Mouse (Mus musculus) megakaryocyte-erythroid progenitor cell, adult 5-6 weeks (primary cell): Measurements from ENCODE around the gene Pi16. TPM values are rescaled to one million over a fixed set of nuclear protein-coding genes. Genes with fewer than 3 reads are reported as not detected.
A peak's percentile ranks its signal among the peaks of the same experiment; 100 is the strongest.

Experiments used
- ATAC-seq: replicated peaks from 2 replicates; pipeline ENCODE4 v1.8.0; 2016; ENCODE audit warnings: mild to moderate bottlenecking, inconsistent platforms; ENCODE audit not compliant: severe bottlenecking, poor library complexity, low FRiP score, low TSS enrichment
- total RNA-seq, 2 experiments: library from RNA; stranded (forward) in 1 of 2; stranded (reverse) in 1 of 2; fragments of 200-1000, 215-1000 nt in 1 of 2; fragments of >200 nt in 1 of 2; fragmentation: Nextera tagmentation in 1 of 2; gene quantifications; 2 replicates each; pipeline ENCODE4 v1.2.3; 2014 to 2017

The Pi16 gene
- total RNA-seq, 2 experiments from 2014 or later: not detected

GRCm38 (mm10) chr17:29302149-29302548 lies 15.3 kb upstream of the Pi16 start:
- no peak for ATAC-seq

DNA sequence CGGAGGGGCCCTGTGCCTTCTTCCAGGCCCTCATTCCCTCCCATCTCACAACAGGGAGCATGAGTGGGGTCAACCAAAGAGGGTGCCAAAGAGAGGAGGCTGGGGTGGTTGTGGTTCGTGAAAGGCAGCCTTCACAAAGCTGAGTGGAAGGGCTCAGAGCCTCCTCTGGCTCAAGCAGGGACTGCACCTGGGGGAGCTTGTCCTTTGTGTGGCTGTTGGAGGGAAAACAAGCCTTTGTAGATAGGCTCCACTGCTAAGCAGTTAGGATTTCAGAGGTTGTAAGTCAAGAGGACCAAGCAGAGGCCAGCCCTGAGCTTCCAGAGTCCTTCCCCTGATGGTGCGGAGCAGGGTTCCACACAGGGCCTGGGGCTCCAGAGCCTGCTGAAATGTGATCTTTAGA lies 14.4 kb upstream of the Pi16 start:
- peak; percentile 53; the same call in 1 of the 2 replicates for ATAC-seq

DNA sequence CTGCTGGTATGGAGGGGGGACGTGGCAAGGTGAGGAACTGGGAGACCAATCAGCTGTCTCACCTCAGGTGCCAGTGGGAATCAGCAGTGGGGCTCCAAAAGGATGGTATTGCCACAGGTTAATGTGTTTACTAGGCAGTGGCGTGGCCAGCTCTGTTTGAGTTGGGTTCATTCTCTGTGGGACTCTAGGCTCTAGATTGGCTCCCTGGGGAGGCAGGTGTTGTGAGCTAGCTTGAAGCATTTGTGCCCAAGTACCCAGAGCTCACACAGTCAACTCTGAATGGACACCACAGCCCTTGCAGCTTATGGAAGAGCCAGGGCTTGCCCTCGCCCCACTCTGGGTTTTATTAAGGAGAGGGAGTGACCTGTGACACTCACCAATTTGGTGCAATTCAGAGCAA lies 13.6 kb upstream of the Pi16 start:
- no peak for ATAC-seq

DNA sequence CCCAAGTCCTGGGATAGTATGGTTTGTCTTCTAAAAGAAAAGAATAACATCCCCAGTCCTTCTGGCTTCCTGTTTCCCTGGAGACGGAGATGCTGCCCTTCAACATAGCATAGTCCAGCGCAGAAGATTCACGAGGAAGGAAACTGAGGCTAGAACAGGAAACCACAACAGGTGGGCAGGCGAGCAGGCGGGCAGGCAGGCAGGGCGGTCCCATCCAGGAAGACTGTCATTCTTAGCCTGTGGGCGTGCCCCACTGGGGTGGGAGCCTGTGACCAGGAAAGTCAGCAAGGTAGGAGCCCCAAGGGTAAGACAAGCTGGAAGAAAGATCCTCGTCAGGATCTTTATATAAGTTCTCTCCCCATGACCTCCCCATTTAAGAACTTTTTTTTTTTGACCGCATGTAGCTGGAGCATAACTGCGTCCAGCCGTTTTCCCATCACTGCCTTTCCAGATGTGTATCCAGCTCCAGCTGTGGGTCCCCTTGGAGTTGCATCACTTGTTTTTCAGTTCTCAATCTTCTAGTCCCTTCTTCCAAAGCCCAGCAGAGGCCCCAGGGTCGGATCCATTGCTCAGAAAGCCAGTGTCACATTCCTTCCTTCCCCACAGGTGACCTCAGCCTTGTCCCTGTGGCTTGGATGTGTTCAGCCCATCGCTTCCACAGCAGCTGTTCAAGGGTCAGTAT lies 13.0 kb upstream of the Pi16 start:
- ATAC-seq: peak; percentile 34; the same call in 1 of the 2 replicates

DNA sequence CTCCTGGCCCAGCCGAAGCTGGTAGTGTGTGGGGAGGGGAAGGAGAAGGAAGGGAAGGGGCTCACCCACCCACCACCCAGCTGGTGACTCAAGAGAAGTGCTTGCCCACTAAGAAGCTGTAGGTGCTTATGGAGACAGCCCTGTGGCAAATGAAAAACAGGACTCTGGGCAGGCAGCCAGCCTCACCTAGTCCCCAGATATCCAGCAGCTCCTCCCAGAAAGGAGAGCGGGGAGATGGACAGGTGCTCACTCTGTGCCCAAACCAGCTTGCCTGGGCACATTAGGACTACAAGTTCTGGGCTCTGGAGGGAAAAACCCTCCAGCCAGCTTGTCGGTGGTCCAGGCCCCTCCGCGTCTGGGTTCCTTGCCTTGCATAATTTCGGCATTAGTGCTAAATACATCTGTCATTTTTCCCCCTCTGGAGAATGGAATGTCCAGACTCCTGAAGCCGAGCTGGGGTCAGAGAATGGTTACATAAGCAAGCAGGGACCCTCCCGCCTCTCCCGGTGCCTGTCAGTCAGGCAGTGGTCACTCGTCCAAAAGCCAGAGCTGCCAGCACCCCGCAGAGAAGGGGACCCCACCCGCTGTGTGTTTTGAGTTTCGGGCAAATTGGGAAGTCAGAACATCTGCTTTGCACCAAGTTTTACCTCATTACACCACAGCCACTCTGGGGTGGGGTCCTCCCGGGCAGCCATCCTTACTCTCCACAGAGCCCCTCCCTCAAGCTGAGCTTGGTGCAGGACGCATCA lies 12.2 kb upstream of the Pi16 start:
- ATAC-seq: no peak

- no peak for ATAC-seq
Measured at GRCm38 (mm10) chr17:29305871-29306270, 11.6 kb upstream of the Pi16 start.

- no peak for ATAC-seq
Measured at GRCm38 (mm10) chr17:29310056-29310623, 7.3 kb upstream of the Pi16 start.

GRCm38 (mm10) chr17:29311602-29312001 lies 5.9 kb upstream of the Pi16 start:
- ATAC-seq: no peak

DNA sequence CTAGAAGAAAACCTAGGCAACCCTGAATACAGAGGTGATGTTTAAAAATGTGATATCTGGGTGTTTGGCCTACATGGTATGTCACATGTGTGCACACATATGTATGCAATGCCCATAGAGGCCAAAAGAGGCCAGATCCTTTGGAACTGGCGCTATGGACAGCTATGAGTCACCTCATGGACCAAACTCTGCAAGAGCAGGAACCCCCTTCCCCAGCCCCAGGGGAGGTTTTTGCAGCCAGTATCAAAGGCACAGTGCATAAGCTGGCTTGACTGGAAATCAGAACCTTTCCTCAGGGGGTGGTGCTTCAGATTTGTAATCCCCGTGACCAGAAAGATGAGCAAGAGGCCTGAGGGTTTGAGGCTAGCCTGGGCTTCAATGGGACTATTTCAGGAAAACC lies 5.4 kb upstream of the Pi16 start:
- ATAC-seq: no peak

- no peak for ATAC-seq
Measured at GRCm38 (mm10) chr17:29313300-29313699, 4.2 kb upstream of the Pi16 start.

- no peak for ATAC-seq
Measured at GRCm38 (mm10) chr17:29315672-29316465, 1.6 kb upstream of the Pi16 start.

DNA sequence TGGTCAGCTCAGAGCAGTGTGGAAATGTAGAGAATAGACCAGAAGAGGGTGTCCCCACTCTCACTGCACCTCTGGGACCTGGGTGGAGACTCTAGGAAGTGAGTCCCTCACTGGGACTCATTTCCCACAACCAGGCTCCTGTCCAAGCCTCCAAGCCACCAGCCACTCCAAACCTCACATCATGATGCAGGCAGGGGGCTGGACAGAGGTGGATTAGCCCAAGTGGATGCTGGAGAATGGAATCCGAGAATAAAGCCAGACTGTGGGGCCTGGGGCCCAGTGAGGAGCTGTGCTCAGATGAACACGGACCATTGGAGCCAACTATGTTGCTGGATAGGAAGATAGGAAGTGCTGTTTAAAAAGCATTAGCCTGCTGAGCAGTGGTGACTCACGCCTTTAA lies 589 bp upstream of the Pi16 start:
- no peak for ATAC-seq

DNA sequence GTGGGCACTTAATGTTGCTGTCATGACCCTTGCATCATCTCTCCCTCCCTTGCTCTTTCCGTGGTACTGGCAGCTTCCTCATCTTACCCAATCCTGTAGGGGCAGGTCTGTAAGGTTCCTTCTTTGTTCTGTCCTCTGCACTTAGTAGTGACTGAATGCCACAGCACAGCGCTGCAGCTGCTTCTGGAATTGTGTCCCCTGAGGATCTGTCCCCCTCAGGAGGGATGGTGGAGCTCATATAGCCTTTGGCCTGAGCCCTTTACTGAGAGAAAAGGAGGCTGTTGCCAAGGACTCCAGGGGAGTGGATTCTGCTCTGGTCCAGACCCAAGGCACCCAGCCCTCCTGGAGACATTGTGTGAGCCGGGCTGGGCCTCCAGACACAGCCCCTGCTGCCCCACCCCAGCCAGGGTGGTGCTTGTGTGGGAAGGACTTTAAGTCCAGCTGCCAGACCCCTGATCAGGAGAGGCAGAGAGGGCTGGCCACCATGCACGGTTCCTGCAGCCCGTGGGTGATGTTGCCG lies 1.3 kb downstream of the Pi16 start:
- ATAC-seq: no peak

DNA sequence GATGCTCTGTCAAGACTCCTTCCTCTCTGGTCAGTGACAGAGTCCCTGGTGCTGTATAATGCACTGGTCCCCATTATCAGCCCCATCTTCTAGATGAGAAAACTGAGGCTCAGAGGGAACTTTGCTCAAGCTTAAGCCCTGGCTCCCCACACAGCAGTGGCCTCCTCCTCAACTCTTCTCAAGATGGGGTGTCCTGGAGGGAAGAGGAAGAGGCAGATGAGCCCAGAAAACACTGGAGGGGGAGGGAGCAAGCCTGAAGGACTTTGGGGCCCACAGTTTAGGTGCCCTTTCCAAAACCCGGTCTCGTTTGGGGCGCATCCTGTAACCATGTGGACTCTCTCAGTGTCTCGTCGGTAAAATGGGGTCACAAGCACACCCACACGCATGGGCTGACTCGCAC lies 2.0 kb downstream of the Pi16 start:
- no peak for ATAC-seq

DNA sequence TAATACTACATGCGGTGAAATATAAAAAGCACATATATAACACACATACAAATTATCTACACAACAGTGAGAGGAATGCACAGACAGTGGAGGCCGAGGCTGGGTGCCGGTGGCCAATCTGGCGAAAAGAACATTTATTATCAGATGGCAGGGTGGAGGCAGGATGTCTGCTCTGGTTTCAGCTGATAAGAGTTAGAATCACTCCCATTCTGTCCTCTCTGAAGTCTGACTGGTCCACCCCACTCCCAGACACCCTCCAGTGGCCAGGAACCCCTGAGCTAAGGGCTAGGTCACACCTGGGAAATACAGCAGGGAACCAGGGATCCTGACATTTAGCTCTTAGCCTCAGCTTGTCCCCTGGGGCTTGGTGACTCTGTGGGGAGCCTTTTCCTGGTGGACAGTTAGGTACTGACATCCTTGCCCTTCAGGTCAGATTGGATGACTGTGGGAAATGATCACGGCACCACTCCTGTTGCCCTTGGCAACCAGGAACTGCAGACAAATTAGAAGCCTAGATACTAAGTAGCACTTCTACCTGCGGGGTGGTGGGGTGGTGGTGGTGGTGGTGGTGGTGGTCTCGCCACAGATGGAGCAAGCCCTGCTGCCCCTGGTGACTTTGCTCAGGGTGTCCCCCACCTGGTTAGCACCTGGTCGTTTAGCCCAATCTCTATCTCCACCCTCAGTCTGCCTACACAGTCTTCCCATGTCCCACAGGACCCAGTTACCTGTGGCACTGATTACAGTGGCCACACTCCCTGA lies 2.6 kb downstream of the Pi16 start:
- ATAC-seq: peak; percentile 77

DNA sequence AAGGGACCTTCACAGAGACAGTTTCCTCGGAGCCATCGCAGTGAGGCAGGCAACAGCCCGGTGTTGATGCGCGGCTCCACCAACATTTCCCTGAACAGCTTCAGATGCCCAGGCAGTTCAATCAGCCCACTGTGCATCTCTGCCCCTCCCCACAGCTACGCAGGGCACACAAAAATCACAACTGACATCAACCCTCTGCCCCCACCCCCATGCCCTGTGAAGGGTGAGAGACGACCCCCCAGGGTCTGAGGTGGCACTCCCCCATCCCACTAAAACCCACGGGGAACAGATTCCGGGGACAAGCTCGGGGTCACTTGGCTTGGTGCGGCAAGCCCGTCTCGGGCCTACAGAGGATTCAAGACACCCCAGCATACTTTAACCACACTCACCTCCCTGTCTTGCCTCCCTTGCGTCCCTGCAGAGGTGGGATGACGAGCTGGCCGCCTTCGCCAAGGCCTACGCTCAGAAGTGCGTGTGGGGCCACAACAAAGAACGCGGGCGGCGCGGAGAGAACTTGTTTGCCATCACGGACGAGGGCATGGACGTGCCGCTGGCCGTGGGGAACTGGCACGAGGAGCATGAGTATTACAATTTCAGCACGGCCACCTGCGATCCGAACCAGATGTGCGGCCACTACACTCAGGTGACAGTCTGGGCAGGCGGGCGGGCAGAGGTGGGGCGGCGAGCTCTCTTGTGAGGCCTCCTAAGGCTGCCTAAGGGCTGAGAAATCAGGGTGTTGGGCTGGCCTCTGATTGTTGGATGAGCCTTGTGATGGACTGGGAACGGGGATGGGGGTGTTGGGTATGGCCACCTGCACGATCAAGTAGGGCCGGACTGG lies 4.5 kb downstream of the Pi16 start:
- ATAC-seq: no peak

- ATAC-seq: no peak
Measured at GRCm38 (mm10) chr17:29322603-29322962, 5.1 kb downstream of the Pi16 start.

DNA sequence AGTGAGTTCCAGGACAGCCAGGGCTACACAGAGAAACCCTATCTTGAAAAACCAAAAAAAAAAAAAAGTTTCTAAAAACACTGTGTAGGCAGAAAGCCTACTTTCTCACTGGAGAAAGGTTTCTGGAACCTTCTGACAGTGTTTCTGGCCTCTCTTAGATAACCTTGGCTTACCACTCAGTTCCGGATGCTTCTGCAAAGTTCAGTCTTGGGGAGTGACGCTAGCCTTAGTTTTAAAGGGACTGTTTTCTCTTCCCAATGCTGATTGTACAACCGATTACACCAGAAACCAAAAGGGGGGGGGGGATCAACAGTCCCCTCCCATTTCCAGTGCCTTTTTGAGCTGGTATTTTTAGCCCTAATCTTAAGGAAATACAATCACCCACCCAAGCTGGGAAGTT lies 6.1 kb downstream of the Pi16 start:
- ATAC-seq: no peak
